Mouse (Mus musculus) yolk sac, embryonic 10.5 days (tissue): Measurements from ENCODE around the gene Prdx6b.

Source experiments
- DNase-seq: peaks from one replicate; pipeline ENCODE4 v3.0.0-alpha.2; 2017; ENCODE audit warnings: low spot score

Prdx6b gene

DNA sequence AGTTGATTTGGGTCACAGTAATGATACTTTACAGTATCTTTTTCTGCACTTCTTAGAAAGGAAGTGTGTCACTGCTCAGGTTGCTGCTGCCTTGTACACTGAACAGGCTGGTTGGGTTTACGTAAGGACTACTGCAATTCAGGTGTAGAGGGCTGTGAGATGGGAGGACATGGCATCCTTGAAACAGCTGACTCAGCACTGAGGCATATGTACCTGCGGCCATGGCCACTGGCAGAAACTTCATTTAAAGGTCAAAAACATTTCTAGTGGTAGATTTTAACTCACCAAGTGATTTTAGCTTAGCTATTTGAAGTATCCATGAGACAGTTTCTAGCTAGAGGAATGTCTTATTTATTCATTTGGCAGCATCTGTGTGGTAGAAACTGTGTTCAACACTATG, 33.5 kb downstream of the Prdx6b start:
- DNase-seq: no peak

DNA sequence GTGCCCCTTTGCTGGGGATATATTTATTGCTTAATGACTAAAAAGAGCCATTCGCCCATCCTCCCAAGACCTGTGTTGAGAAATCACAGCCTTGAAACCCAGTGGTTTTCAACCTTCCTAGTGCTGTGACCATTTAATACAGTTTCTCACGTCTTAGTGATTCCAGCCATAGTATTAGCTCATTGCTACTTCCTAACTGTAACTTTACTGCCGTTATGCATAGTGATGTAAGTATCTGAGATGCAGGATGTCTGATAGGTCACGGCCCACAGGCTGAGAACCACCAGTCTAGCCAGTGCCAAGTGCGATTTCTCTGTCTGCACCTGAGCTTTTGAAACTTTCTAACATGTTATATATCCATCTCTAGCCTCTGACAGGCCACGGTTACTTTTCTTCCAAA, 35.0 kb downstream of the Prdx6b start:
- DNase-seq: no peak

DNA sequence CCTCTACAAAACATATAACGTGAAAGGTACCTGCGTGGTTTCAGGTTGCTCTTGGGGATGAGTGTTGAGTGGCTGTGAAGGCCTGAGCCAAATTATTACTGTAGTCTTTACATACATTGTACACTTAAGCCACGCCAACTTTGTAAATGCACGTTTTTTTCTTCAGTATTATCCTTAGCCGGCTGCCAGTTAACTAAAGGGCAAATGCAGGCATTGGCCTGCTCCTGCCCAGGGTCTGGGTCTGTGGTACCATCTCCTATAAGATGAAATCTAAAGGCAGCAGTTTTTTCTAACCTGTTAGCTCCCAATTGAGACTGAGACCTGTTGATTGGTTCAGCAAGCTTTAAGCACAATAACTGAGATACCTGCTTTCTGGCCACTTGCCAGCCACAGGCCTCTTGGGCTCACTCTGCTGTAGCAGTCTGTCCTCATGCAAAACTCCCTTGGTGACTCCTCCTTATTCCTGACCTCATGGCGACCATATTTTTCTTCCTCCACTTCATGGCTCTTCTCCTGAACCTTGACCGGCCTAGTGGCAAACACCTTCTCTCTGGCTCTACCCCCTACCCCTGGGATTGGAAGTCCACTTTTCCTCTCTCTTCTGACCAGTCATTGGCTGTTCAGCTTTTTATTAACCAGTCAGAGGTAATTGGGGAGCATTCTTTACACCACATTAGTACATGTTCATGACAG, 36.8 kb downstream of the Prdx6b start:
- no peak for DNase-seq

DNA sequence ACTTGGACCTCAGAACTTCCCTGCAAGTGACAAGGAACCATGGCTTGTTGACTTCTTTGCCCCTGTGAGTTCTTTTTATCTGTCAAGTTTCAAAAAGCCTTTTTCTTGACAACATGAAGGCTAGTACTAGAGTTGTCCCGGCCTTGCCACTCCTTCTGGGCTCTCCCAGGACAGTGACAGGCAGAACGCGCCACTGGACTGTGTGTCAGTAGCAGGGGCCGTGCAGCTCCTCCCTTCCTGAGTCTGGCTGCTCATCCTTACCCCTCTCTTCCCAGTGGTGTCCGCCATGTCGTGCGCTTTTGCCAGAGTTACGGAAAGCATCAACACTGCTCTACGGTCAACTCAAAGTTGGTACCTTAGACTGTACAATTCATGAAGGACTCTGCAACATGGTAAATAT, 48.3 kb downstream of the Prdx6b start:
- no peak for DNase-seq
